Mouse (Mus musculus) CH12.LX (cell line): ENCODE measurements around the gene Plekha4. TPM values are rescaled to one million over a fixed set of nuclear protein-coding genes. Genes with fewer than 3 reads are reported as not detected.

ENCODE experiments used
- DNase-seq: peaks from one replicate; pipeline ENCODE4 v3.0.0-alpha.2; 2013; ENCODE audit errors: extremely low read depth
- H3K27ac ChIP-seq: 2 replicates; pipeline ENCODE4 v1.5.1; 2012; ENCODE audit warnings: low read depth, mild to moderate bottlenecking, control low read depth, moderate library complexity; ENCODE audit not compliant: insufficient read depth
- H3K27me3 ChIP-seq: replicated peaks from 2 replicates; pipeline ENCODE3; 2012; ENCODE audit warnings: inconsistent platforms
- H3K36me3 ChIP-seq, 2 experiments: replicated peaks in 1 of 2; 2 replicates each; pipeline versions ENCODE3 to v1.6.1; 2012; ENCODE audit warnings: inconsistent platforms in 1 of 2, low read length in 1 of 2, mild to moderate bottlenecking in 1 of 2, mixed read lengths in 1 of 2, moderate library complexity in 1 of 2; ENCODE audit not compliant: control insufficient read depth in 1 of 2, insufficient read depth in 1 of 2
- H3K4me1 ChIP-seq, 2 experiments: 2 replicates each; pipeline ENCODE4 v1.6.1; 2012; ENCODE audit warnings: inconsistent platforms in 1 of 2, moderate library complexity in 1 of 2; ENCODE audit not compliant: insufficient read depth in 2 of 2, control insufficient read depth in 1 of 2
- H3K4me2 ChIP-seq: 2 replicates; pipeline ENCODE4 v1.6.1; 2012; ENCODE audit warnings: low read depth, mild to moderate bottlenecking, control low read depth; ENCODE audit not compliant: poor library complexity, insufficient read depth, severe bottlenecking
- H3K4me3 ChIP-seq, 3 experiments: fragments of 150-350 bp in 1 of 3; sonication (generic) in 1 of 3; replicated peaks in 1 of 3; 2 replicates each; pipeline versions ENCODE3 to v1.5.1; 2011 to 2012; ENCODE audit warnings: low read depth in 2 of 3, low read length in 2 of 3, mild to moderate bottlenecking in 2 of 3, moderate library complexity in 2 of 3, control low read depth in 1 of 3, improper control_type of control experiment in 1 of 3, inconsistent platforms in 1 of 3, mixed read lengths in 1 of 3; ENCODE audit not compliant: poor library complexity in 1 of 3
- H3K79me2 ChIP-seq: replicated peaks from 2 replicates; pipeline ENCODE4 v1.6.1; 2012; ENCODE audit warnings: mild to moderate bottlenecking, moderate library complexity; ENCODE audit not compliant: control insufficient read depth, poor library complexity, insufficient read depth, severe bottlenecking; ENCODE audit errors: extremely low read depth
- H3K9ac ChIP-seq: 2 replicates; pipeline ENCODE4 v1.6.1; 2012; ENCODE audit warnings: low read depth, mild to moderate bottlenecking, control low read depth, moderate library complexity; ENCODE audit not compliant: insufficient read depth
- H3K9me3 ChIP-seq: replicated peaks from 2 replicates; pipeline ENCODE3; 2012; ENCODE audit warnings: low read length, inconsistent platforms, mixed read lengths
- BHLHE40 ChIP-seq: IDR thresholded peaks from 2 replicates; pipeline ENCODE4 v1.6.1; 2011; ENCODE audit warnings: mild to moderate bottlenecking, low read depth, low read length, improper control_type of control experiment
- CTCF ChIP-seq, 2 experiments: IDR thresholded peaks in 1 of 2; conservative IDR thresholded peaks in 1 of 2; 2 replicates each; pipeline ENCODE4 v1.5.1; 2011 to 2012; ENCODE audit warnings: low read depth in 2 of 2, low read length in 2 of 2, improper control_type of control experiment in 1 of 2, inconsistent platforms in 1 of 2, mild to moderate bottlenecking in 1 of 2, moderate library complexity in 1 of 2
- ELF1 ChIP-seq: IDR thresholded peaks from 2 replicates; pipeline ENCODE4 v1.6.1; 2014; ENCODE audit warnings: low read depth, mild to moderate bottlenecking, inconsistent platforms, low read length, improper control_type of control experiment
- GABPA ChIP-seq: IDR thresholded peaks from 2 replicates; pipeline ENCODE4 v1.6.1; 2012; ENCODE audit warnings: low read depth, low read length, improper control_type of control experiment, inconsistent platforms; ENCODE audit not compliant: insufficient replicate concordance
- IRF4 ChIP-seq: IDR thresholded peaks from 2 replicates; pipeline ENCODE4 v1.6.1; 2014; ENCODE audit warnings: low read depth, mild to moderate bottlenecking, inconsistent platforms, low read length, improper control_type of control experiment
- JUND ChIP-seq: conservative IDR thresholded peaks from 2 replicates; pipeline ENCODE4 v1.6.1; 2011; ENCODE audit warnings: low read depth, low read length, improper control_type of control experiment
- POLR2AphosphoS2 ChIP-seq: IDR thresholded peaks from 2 replicates; pipeline ENCODE4 v1.6.1; 2011; ENCODE audit warnings: low read depth, low read length, improper control_type of control experiment
- RAD21 ChIP-seq: IDR thresholded peaks from 2 replicates; pipeline ENCODE4 v1.6.1; 2011; ENCODE audit warnings: low read depth, mild to moderate bottlenecking, low read length, improper control_type of control experiment, moderate library complexity
- ZC3H11A ChIP-seq: IDR thresholded peaks from 2 replicates; pipeline ENCODE4 v1.6.1; 2012; ENCODE audit warnings: low read depth, mild to moderate bottlenecking, inconsistent platforms, low read length, improper control_type of control experiment
- ZKSCAN1 ChIP-seq: IDR thresholded peaks from 2 replicates; pipeline ENCODE4 v1.6.1; 2012; ENCODE audit warnings: low read depth, inconsistent platforms, low read length, improper control_type of control experiment, borderline replicate concordance
- ZMIZ1 ChIP-seq: IDR thresholded peaks from 2 replicates; pipeline ENCODE4 v1.6.1; 2012; ENCODE audit warnings: low read depth, mild to moderate bottlenecking, inconsistent platforms, low read length, improper control_type of control experiment
- dilution Hi-C: fragments of 300-500 bp; cut with MboI; formaldehyde crosslinking; loops from 2 replicates; pipeline ENCODE4 v1.14.3; 2020; ENCODE audit warnings: low sequenced_read_pairs; ENCODE audit not compliant: extremely low pct_unique_long_range_greater_than_20kb, extremely low pct_ligation_motif_present
- in situ Hi-C: fragments of 300-500 bp; cut with MboI; formaldehyde crosslinking; loops from 3 replicates; pipeline ENCODE4 v1.14.3; 2019; ENCODE audit warnings: low sequenced_read_pairs, low pct_ligation_motif_present, low pct_unique_long_range_greater_than_20kb, mixed read lengths
- polyA plus RNA-seq: library from polyadenylated mRNA; unstranded; fragments of >175 nt; gene quantifications from 2 replicates; pipeline ENCODE4 v1.2.1, GENCODE M21; 2012; ENCODE audit warnings: low read depth; ENCODE audit not compliant: insufficient read length
- total RNA-seq, 2 experiments: library from RNA; depleted of rRNA; stranded (reverse); fragments of 300-350 nt in 1 of 2; fragments of >200 nt in 1 of 2; gene quantifications; 2 replicates each; pipeline ENCODE4 v1.2.3; 2012 to 2014

Gene Plekha4
- total and polyA plus RNA-seq, 3 experiments = 0.25 to 0.90 (median 0.28) TPM

DNA sequence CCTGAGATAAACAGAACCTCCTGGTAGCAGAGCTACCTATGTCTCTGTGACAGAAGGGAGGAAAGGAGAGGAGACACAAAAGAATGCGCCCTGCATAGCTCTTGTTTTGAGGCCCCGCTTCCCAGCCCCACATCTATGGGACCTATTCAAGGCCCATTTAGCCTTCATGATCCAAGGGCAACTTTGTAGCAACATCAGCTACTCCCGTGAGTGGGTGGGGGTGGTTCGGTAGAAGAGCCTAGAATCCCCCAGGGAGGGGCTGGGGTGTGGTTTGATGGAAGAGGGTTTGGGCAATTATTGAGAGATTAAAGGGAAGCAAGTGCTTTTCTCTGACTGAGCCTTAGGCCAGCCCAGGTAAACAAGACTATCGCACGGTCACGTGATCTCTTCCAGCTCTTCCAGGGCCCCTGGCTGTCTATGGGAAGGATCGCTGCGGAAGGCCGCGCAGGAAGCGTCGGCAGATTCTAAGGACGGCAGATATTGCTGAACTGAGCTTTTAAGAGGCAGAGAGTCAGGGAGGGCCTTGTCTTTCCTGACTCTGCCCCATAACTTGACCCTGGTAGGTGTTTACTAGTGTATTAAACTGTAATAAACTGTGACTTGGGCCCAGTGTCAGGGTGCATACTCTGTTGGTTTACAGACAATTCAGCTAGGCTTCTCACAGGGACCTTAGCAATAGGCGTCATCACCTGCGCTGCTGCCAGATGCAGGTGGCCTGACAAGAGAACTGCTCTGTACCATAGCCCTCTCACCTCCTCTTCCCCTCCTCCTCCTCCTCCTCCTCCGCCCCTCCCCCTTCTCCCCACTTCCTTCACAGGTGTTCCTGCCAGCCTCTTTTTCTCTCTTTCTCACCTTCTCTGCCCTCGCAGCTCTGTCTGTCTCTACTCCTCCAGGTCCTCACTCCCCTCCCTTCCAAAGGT, 73.1 kb downstream of the Plekha4 start:
- Histone ChIP-seq H3K4me3 (no peak overlapping the region), H3K4me2 (no peak overlapping the region), H3K36me3 (peaks cover 0 to 7% of the 10 kb centered on the region in 2 experiments), H3K4me1 (peaks cover 0 to 43% of the 10 kb centered on the region in 2 experiments; a peak in 3 of 4 replicates), H3K27ac (no peak overlapping the region), H3K9me3 (peaks cover 14% of the 10 kb centered on the region), H3K9ac (no peak overlapping the region), H3K27me3 (no peaks in the 10 kb centered on the region), H3K79me2 (no peaks in the 10 kb centered on the region)
- no peak for DNase-seq
- TF ChIP-seq GABPA (no peak), ZC3H11A (no peak), JUND (no peak), CTCF (conservative IDR thresholded peaks at IDR 0.05 in 1 of 2, IDR thresholded peaks at IDR 0.05 in 1 of 2; ENCODE audit: low read depth in 2 of 2, low read length in 2 of 2) (no peak), ZMIZ1 (no peak), POLR2AphosphoS2 (no peak), ELF1 (no peak), IRF4 (no peak), BHLHE40 (no peak), RAD21 (no peak), ZKSCAN1 (no peak)
- in situ Hi-C loops (no loop called here), dilution Hi-C loops (no loop called here)

Other genes starting within 250 kb of the Plekha4 start
Only the 20 nearest of the 34 such genes appear.
- gene Snrnp70, start 130.6 kb upstream of the Plekha4 start, total RNA-seq (2012; rRNA removed) = 197 and 229 TPM in 2 replicates
- 182 and 212 TPM in 2 replicates for gene Snrnp70, start 130.6 kb upstream of the Plekha4 start, total RNA-seq (2014; rRNA removed)
- gene Snrnp70, start 130.6 kb upstream of the Plekha4 start, polyA plus RNA-seq = 457 and 499 TPM in 2 replicates
- gene Kcna7, start 120.7 kb upstream of the Plekha4 start, total RNA-seq (2012; rRNA removed) = 2.1 and 3.2 TPM in 2 replicates
- gene Kcna7, start 120.7 kb upstream of the Plekha4 start, total RNA-seq (2014; rRNA removed) = 0.16 and 0.23 TPM in 2 replicates
- 0.22 and 0.39 TPM in 2 replicates for gene Kcna7, start 120.7 kb upstream of the Plekha4 start, polyA plus RNA-seq
- 0.71 and 1.5 TPM in 2 replicates for gene Ntf5, start 112.6 kb upstream of the Plekha4 start, total RNA-seq (2012; rRNA removed)
- 0.23 and 0.43 TPM in 2 replicates for gene Ntf5, start 112.6 kb upstream of the Plekha4 start, total RNA-seq (2014; rRNA removed)
- 0.59 and 0.65 TPM in 2 replicates for gene Ntf5, start 112.6 kb upstream of the Plekha4 start, polyA plus RNA-seq
- not detected in 2 replicates for gene Lhb, start 105.5 kb upstream of the Plekha4 start, total RNA-seq (2012; rRNA removed)
- gene Lhb, start 105.5 kb upstream of the Plekha4 start, total RNA-seq (2014; rRNA removed) = not detected in 2 replicates
- gene Lhb, start 105.5 kb upstream of the Plekha4 start, polyA plus RNA-seq = not detected in 2 replicates
- gene Gys1, start 91.5 kb upstream of the Plekha4 start, total RNA-seq (2012; rRNA removed) = 13.2 and 27.2 TPM in 2 replicates
- 11.9 and 14.0 TPM in 2 replicates for gene Gys1, start 91.5 kb upstream of the Plekha4 start, total RNA-seq (2014; rRNA removed)
- gene Gys1, start 91.5 kb upstream of the Plekha4 start, polyA plus RNA-seq = 20.9 and 23.9 TPM in 2 replicates
- 224 and 253 TPM in 2 replicates for gene Ruvbl2, start 88.2 kb upstream of the Plekha4 start, total RNA-seq (2012; rRNA removed)
- 229 and 267 TPM in 2 replicates for gene Ruvbl2, start 88.2 kb upstream of the Plekha4 start, total RNA-seq (2014; rRNA removed)
- gene Ruvbl2, start 88.2 kb upstream of the Plekha4 start, polyA plus RNA-seq = 253 and 277 TPM in 2 replicates
- 142 and 164 TPM in 2 replicates for gene Ftl1, start 66.4 kb upstream of the Plekha4 start, total RNA-seq (2012; rRNA removed)
- 790 and 1,027 TPM in 2 replicates for gene Ftl1, start 66.4 kb upstream of the Plekha4 start, total RNA-seq (2014; rRNA removed)
- 31.2 and 60.3 TPM in 2 replicates for gene Ftl1, start 66.4 kb upstream of the Plekha4 start, polyA plus RNA-seq
- 232 and 233 TPM in 2 replicates for gene Bax, start 59.4 kb upstream of the Plekha4 start, total RNA-seq (2012; rRNA removed)
- 185 and 195 TPM in 2 replicates for gene Bax, start 59.4 kb upstream of the Plekha4 start, total RNA-seq (2014; rRNA removed)
- gene Bax, start 59.4 kb upstream of the Plekha4 start, polyA plus RNA-seq = 273 and 321 TPM in 2 replicates
- 0.13 and 0.17 TPM in 2 replicates for gene Tulp2, start 44.5 kb upstream of the Plekha4 start, total RNA-seq (2012; rRNA removed)
- not detected in 2 replicates for gene Tulp2, start 44.5 kb upstream of the Plekha4 start, total RNA-seq (2014; rRNA removed)
- gene Tulp2, start 44.5 kb upstream of the Plekha4 start, polyA plus RNA-seq = not detected in 2 replicates
- 5.0 and 5.7 TPM in 2 replicates for gene Gm45808, start 39.5 kb upstream of the Plekha4 start, total RNA-seq (2012; rRNA removed)
- gene Gm45808, start 39.5 kb upstream of the Plekha4 start, total RNA-seq (2014; rRNA removed) = 0.85 and 1.3 TPM in 2 replicates
- gene Gm45808, start 39.5 kb upstream of the Plekha4 start, polyA plus RNA-seq = 2.2 TPM in 1 of 2 replicates, not detected in the other
- 5.9 and 6.4 TPM in 2 replicates for gene Dhdh, start 37.5 kb upstream of the Plekha4 start, total RNA-seq (2012; rRNA removed)
- gene Dhdh, start 37.5 kb upstream of the Plekha4 start, total RNA-seq (2014; rRNA removed) = 7.1 and 7.2 TPM in 2 replicates
- 15.3 and 18.0 TPM in 2 replicates for gene Dhdh, start 37.5 kb upstream of the Plekha4 start, polyA plus RNA-seq
- gene Nucb1, start 15.9 kb upstream of the Plekha4 start, total RNA-seq (2012; rRNA removed) = 83.4 and 92.6 TPM in 2 replicates
- 40.8 and 46.2 TPM in 2 replicates for gene Nucb1, start 15.9 kb upstream of the Plekha4 start, total RNA-seq (2014; rRNA removed)
- gene Nucb1, start 15.9 kb upstream of the Plekha4 start, polyA plus RNA-seq = 90.4 and 129 TPM in 2 replicates
- gene Ppp1r15a, start 62 bp upstream of the Plekha4 start, total RNA-seq (2012; rRNA removed) = 11.7 and 12.0 TPM in 2 replicates
- gene Ppp1r15a, start 62 bp upstream of the Plekha4 start, total RNA-seq (2014; rRNA removed) = 12.5 and 13.9 TPM in 2 replicates
- 31.8 and 37.1 TPM in 2 replicates for gene Ppp1r15a, start 62 bp upstream of the Plekha4 start, polyA plus RNA-seq
- gene Hsd17b14, start 28.6 kb downstream of the Plekha4 start, total RNA-seq (2012; rRNA removed) = not detected in 2 replicates
- gene Hsd17b14, start 28.6 kb downstream of the Plekha4 start, total RNA-seq (2014; rRNA removed) = not detected in 2 replicates
- gene Hsd17b14, start 28.6 kb downstream of the Plekha4 start, polyA plus RNA-seq = 1.5 and 2.3 TPM in 2 replicates
- gene Bcat2, start 43.8 kb downstream of the Plekha4 start, total RNA-seq (2012; rRNA removed) = 30.9 and 36.6 TPM in 2 replicates
- 12.9 and 13.5 TPM in 2 replicates for gene Bcat2, start 43.8 kb downstream of the Plekha4 start, total RNA-seq (2014; rRNA removed)
- 56.9 and 65.6 TPM in 2 replicates for gene Bcat2, start 43.8 kb downstream of the Plekha4 start, polyA plus RNA-seq
- 0.38 and 0.51 TPM in 2 replicates for gene Fgf21, start 89.2 kb downstream of the Plekha4 start, total RNA-seq (2012; rRNA removed)
- gene Fgf21, start 89.2 kb downstream of the Plekha4 start, total RNA-seq (2014; rRNA removed) = 0.72 and 0.86 TPM in 2 replicates
- 0.41 and 0.44 TPM in 2 replicates for gene Fgf21, start 89.2 kb downstream of the Plekha4 start, polyA plus RNA-seq
- 1.3 and 6.4 TPM in 2 replicates for gene Fut1, start 91.0 kb downstream of the Plekha4 start, total RNA-seq (2012; rRNA removed)
- gene Fut1, start 91.0 kb downstream of the Plekha4 start, total RNA-seq (2014; rRNA removed) = 1.8 and 2.5 TPM in 2 replicates
- gene Fut1, start 91.0 kb downstream of the Plekha4 start, polyA plus RNA-seq = 2.4 and 2.5 TPM in 2 replicates
- gene Izumo1, start 95.5 kb downstream of the Plekha4 start, total RNA-seq (2012; rRNA removed) = 0.08 and 0.21 TPM in 2 replicates
- gene Izumo1, start 95.5 kb downstream of the Plekha4 start, total RNA-seq (2014; rRNA removed) = 0.16 and 0.17 TPM in 2 replicates
- 0.34 and 0.44 TPM in 2 replicates for gene Izumo1, start 95.5 kb downstream of the Plekha4 start, polyA plus RNA-seq
- gene Rasip1, start 101.2 kb downstream of the Plekha4 start, total RNA-seq (2012; rRNA removed) = 2.4 and 2.9 TPM in 2 replicates
- gene Rasip1, start 101.2 kb downstream of the Plekha4 start, total RNA-seq (2014; rRNA removed) = 0.46 and 0.55 TPM in 2 replicates
- 0.76 and 0.77 TPM in 2 replicates for gene Rasip1, start 101.2 kb downstream of the Plekha4 start, polyA plus RNA-seq
- 0.04 and 0.17 TPM in 2 replicates for gene Mamstr, start 113.6 kb downstream of the Plekha4 start, total RNA-seq (2012; rRNA removed)
- not detected in 2 replicates for gene Mamstr, start 113.6 kb downstream of the Plekha4 start, total RNA-seq (2014; rRNA removed)
- gene Mamstr, start 113.6 kb downstream of the Plekha4 start, polyA plus RNA-seq = 0.16 and 0.31 TPM in 2 replicates